ENCODE assay signal across 29 mouse cellular contexts in the genomic region with DNA sequence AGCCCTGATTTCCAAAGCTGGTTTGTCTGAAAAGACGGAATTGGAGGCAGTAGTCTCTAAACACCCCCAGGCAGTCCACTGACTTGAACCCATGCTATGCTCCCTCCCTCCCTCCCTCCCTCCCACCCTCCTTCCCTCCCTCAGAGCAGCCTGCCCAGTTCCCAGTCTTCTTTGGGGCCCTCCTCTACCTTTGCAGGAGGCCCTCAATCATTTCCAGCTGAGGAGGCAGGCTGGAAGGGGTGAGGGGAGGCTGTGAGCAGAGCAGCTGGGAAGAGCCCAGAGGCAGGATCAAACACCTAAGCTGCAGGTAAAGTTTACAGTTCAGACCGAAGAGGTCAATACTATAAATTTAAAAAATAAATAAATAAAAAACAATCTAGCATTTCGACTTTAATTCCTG. TPM values are rescaled to one million over a fixed set of nuclear protein-coding genes. Genes with fewer than 3 reads are reported as not detected.
DNase-seq lines count a peak whose midpoint lies in the region; ATAC-seq and TF ChIP-seq lines count a peak whose summit lies in the region.
"Had no signal": no experiment of that assay in that cellular context is flagged by ENCODE, and none has a peak within 500 bp of the region (broad histone marks: within the 10 kb centered on the region; RNA-seq: fewer than 3 reads in every experiment).

No protein-coding gene starts in this region.

- H3K27ac ChIP-seq in intestine, embryonic 14.5 days (ENCODE audit: low read depth) = no peak overlapping the region
- H3K27ac ChIP-seq in intestine, postnatal 0 days (ENCODE audit: low read depth, low read length) = no peak overlapping the region
- H3K27ac ChIP-seq in embryonic facial prominence, embryonic 10.5 days (replicated peaks) = no peak overlapping the region
- peak overlapping the region; percentile 65 for H3K27ac ChIP-seq in liver, adult 2 months (replicated peaks; ENCODE audit: insufficient read depth, low read depth, low read length)
- peak overlapping the region; percentile 97 for H3K27ac ChIP-seq in liver, embryonic 15.5 days (replicated peaks)
- H3K27ac ChIP-seq: embryonic facial prominence, embryonic 13.5 days; forebrain, embryonic 12.5 days; heart, embryonic 15.5 days; hindbrain, embryonic 12.5 days; hindbrain, postnatal 0 days; kidney, postnatal 0 days; left cerebral cortex, adult 2 months; limb, embryonic 12.5 days had no signal

- peaks cover 12% of the 10 kb centered on the region for H3K4me1 ChIP-seq in intestine, embryonic 14.5 days (replicated peaks; ENCODE audit: control insufficient read depth, insufficient read depth, low read length)
- H3K4me1 ChIP-seq in intestine, postnatal 0 days (replicated peaks; ENCODE audit: control insufficient read depth, insufficient read depth, low read length) = peaks cover 13% of the 10 kb centered on the region; the same call in 1 of the 2 replicates
- H3K4me1 ChIP-seq in embryonic facial prominence, embryonic 10.5 days = peaks cover 13% of the 10 kb centered on the region
- peaks cover 34% of the 10 kb centered on the region for H3K4me1 ChIP-seq in liver, adult 2 months (ENCODE audit: control insufficient read depth, insufficient read depth, low read length)
- peaks cover 97% of the 10 kb centered on the region for H3K4me1 ChIP-seq in liver, embryonic 15.5 days (replicated peaks)
- H3K4me1 ChIP-seq: hindbrain, embryonic 12.5 days had no signal

- peak; percentile 46 for DNase-seq in intestine, embryonic 14.5 days (ENCODE audit: low spot score)
- peak; percentile 17 for DNase-seq in embryonic facial prominence, embryonic 10.5 days (ENCODE audit: low spot score)
- DNase-seq in liver, adult 2 months (ENCODE audit: extremely low read depth, low read depth, low spot score) = no peak
- DNase-seq in left cerebral cortex, adult 18-20 months (ENCODE audit: low spot score in 2 of 2) = no peak
- DNase-seq in urinary bladder, postnatal 25 days (ENCODE audit: low spot score) = no peak
- DNase-seq: adrenal gland, adult 2 months; adrenal gland, postnatal 36 days; cerebellum, adult 8-10 months; cerebellum, postnatal 25 days; forebrain, postnatal 0 days; kidney, adult 18-20 months; lung, adult 2 months; thymus, adult 18-20 months had no signal

- H3K9me3 ChIP-seq in intestine, embryonic 14.5 days (ENCODE audit: control insufficient read depth, low read length) = no peaks in the 10 kb centered on the region
- no peaks in the 10 kb centered on the region for H3K9me3 ChIP-seq in intestine, postnatal 0 days (ENCODE audit: control insufficient read depth)
- H3K9me3 ChIP-seq in embryonic facial prominence, embryonic 10.5 days = no peaks in the 10 kb centered on the region
- no peaks in the 10 kb centered on the region for H3K9me3 ChIP-seq in liver, embryonic 15.5 days (replicated peaks)
- H3K9me3 ChIP-seq: embryonic facial prominence, embryonic 13.5 days; forebrain, embryonic 12.5 days; heart, embryonic 10.5 days; heart, embryonic 15.5 days; hindbrain, embryonic 12.5 days; limb, embryonic 12.5 days had no signal

- no peak overlapping the region for H3K4me3 ChIP-seq in intestine, embryonic 14.5 days (ENCODE audit: low read depth, low read length)
- H3K4me3 ChIP-seq in intestine, postnatal 0 days (ENCODE audit: low read depth, low read length) = no peak overlapping the region
- H3K4me3 ChIP-seq in embryonic facial prominence, embryonic 10.5 days = no peak overlapping the region
- no peak overlapping the region; the same call in 1 of the 2 replicates for H3K4me3 ChIP-seq in liver, adult 2 months (ENCODE audit: insufficient read depth, low read depth, low read length)
- H3K4me3 ChIP-seq in liver, embryonic 15.5 days (replicated peaks) = peak overlapping the region; percentile 25; the same call in 1 of the 2 replicates
- H3K4me3 ChIP-seq: embryonic facial prominence, embryonic 13.5 days; forebrain, embryonic 12.5 days; heart, embryonic 10.5 days; heart, embryonic 15.5 days; hindbrain, embryonic 12.5 days; left cerebral cortex, adult 2 months; limb, embryonic 12.5 days had no signal

- no peak for TF ChIP-seq POLR2A in liver, adult 2 months (IDR thresholded peaks at IDR 0.05; ENCODE audit: extremely low read depth, insufficient read depth, low read length)

- no peaks in the 10 kb centered on the region for H3K27me3 ChIP-seq in intestine, embryonic 14.5 days (replicated peaks; ENCODE audit: control insufficient read depth, insufficient read depth, low read length)
- no peaks in the 10 kb centered on the region for H3K27me3 ChIP-seq in intestine, postnatal 0 days (replicated peaks; ENCODE audit: control insufficient read depth, insufficient read depth, low read length)
- H3K27me3 ChIP-seq in embryonic facial prominence, embryonic 10.5 days (replicated peaks; ENCODE audit: low read depth, poor library complexity, severe bottlenecking) = 0 out of 2 replicates have a peak, but pooled peaks cover 4% of the 10 kb centered on the region
- H3K27me3 ChIP-seq in liver, adult 2 months (ENCODE audit: control insufficient read depth, insufficient read depth, low read length) = no peaks in the 10 kb centered on the region
- H3K27me3 ChIP-seq in liver, embryonic 15.5 days = no peaks in the 10 kb centered on the region
- H3K27me3 ChIP-seq: embryonic facial prominence, embryonic 13.5 days; forebrain, embryonic 12.5 days; heart, embryonic 15.5 days; hindbrain, embryonic 12.5 days; limb, embryonic 12.5 days had no signal

- WGBS in intestine, embryonic 14.5 days = 77% methylated on average over 3 of the region's 3 CpGs
- 75% methylated on average over 3 of the region's 3 CpGs for WGBS in intestine, postnatal 0 days
- WGBS in embryonic facial prominence, embryonic 10.5 days = 72% methylated on average over 3 of the region's 3 CpGs
- 30% methylated on average over 3 of the region's 3 CpGs for WGBS in liver, adult 2 months
- 70% methylated on average over 3 of the region's 3 CpGs for WGBS in liver, embryonic 15.5 days (ENCODE audit: insufficient replicate concordance)

- 0 out of 2 replicates have a peak, but pooled peaks have one; percentile 27 for ATAC-seq in intestine, embryonic 14.5 days (replicated peaks; ENCODE audit: low FRiP score, low TSS enrichment, low read depth)
- ATAC-seq in intestine, postnatal 0 days = no peak
- no peak for ATAC-seq in liver, embryonic 15.5 days (ENCODE audit: insufficient read depth)
- ATAC-seq in CD4-positive, CD25-positive, alpha-beta regulatory T cell, adult 4 months = no peak
- ATAC-seq: activated CD4-positive, CD25-positive, alpha-beta regulatory T cell, adult 4 months; forebrain, postnatal 0 days; hindbrain, postnatal 0 days; midbrain, embryonic 16.5 days had no signal

- no peaks in the 10 kb centered on the region for H3K36me3 ChIP-seq in intestine, embryonic 14.5 days (ENCODE audit: control insufficient read depth, insufficient read depth, low read length)
- H3K36me3 ChIP-seq in intestine, postnatal 0 days (ENCODE audit: control insufficient read depth, insufficient read depth) = no peaks in the 10 kb centered on the region
- no peaks in the 10 kb centered on the region for H3K36me3 ChIP-seq in embryonic facial prominence, embryonic 10.5 days (replicated peaks)
- peaks cover 5% of the 10 kb centered on the region; the same call in 1 of the 2 replicates for H3K36me3 ChIP-seq in liver, adult 2 months (ENCODE audit: control insufficient read depth, insufficient read depth, low read length)
- no peaks in the 10 kb centered on the region for H3K36me3 ChIP-seq in liver, embryonic 15.5 days (replicated peaks)
- H3K36me3 ChIP-seq: embryonic facial prominence, embryonic 13.5 days; forebrain, embryonic 12.5 days; heart, embryonic 10.5 days; heart, embryonic 15.5 days; hindbrain, embryonic 12.5 days; limb, embryonic 12.5 days had no signal

- TF ChIP-seq CTCF in intestine, postnatal 0 days (IDR thresholded peaks at IDR 0.05; ENCODE audit: low read depth) = no peak
- TF ChIP-seq CTCF in liver, adult 2 months (IDR thresholded peaks at IDR 0.05; ENCODE audit: low read depth, low read length) = no peak

- peaks cover 9% of the 10 kb centered on the region; the same call in 1 of the 2 replicates for H3K79me2 ChIP-seq in liver, adult 2 months (ENCODE audit: control insufficient read depth, insufficient read depth, low read length)

- no peak overlapping the region for H3K9ac ChIP-seq in intestine, embryonic 14.5 days (ENCODE audit: low read length)
- H3K9ac ChIP-seq in intestine, postnatal 0 days (ENCODE audit: low read depth, low read length) = no peak overlapping the region
- peak overlapping the region; percentile 58 for H3K9ac ChIP-seq in liver, adult 2 months (ENCODE audit: low read depth, low read length)
- H3K9ac ChIP-seq in liver, embryonic 15.5 days = peak overlapping the region; percentile 61
- H3K9ac ChIP-seq: embryonic facial prominence, embryonic 13.5 days; forebrain, embryonic 12.5 days; forebrain, postnatal 0 days; heart, embryonic 15.5 days; hindbrain, embryonic 12.5 days; limb, embryonic 12.5 days had no signal

- H3K4me2 ChIP-seq in intestine, embryonic 14.5 days (ENCODE audit: low read length) = no peak overlapping the region
- no peak overlapping the region for H3K4me2 ChIP-seq in intestine, postnatal 0 days (replicated peaks; ENCODE audit: low read depth)
- peak overlapping the region; percentile 60 for H3K4me2 ChIP-seq in liver, embryonic 15.5 days
- H3K4me2 ChIP-seq: embryonic facial prominence, embryonic 13.5 days; forebrain, embryonic 12.5 days; heart, embryonic 15.5 days; hindbrain, embryonic 12.5 days; limb, embryonic 12.5 days; midbrain, embryonic 11.5 days had no signal

RNA-seq across cellular contexts. Expression of gene Aqp9, which starts 4.1 kb away (rescaled TPM):
- polyA plus RNA-seq in intestine, embryonic 14.5 days (2014; fragmentation: Nextera tagmentation; extraction: Ambion mirVana) = 0.26 and 0.38 TPM in 2 replicates
- 0.18 and 0.21 TPM in 2 replicates for polyA plus RNA-seq in intestine, postnatal 0 days (2015; fragmentation: Nextera tagmentation; extraction: Ambion mirVana)
- polyA plus RNA-seq in embryonic facial prominence, embryonic 10.5 days (2016; fragmentation: Nextera tagmentation; extraction: Ambion mirVana) = 0.16 TPM in 1 of 2 replicates, not detected in the other
- 254 and 300 TPM in 2 replicates for total RNA-seq in liver, adult 2 months (2014; rRNA removed)
- 110 and 114 TPM in 2 replicates for polyA plus RNA-seq in liver, adult 2 months (2012; rRNA removed)
- polyA plus RNA-seq in liver, embryonic 15.5 days (2015; fragmentation: Nextera tagmentation; extraction: Ambion mirVana) = 7.7 and 8.2 TPM in 2 replicates
- total RNA-seq in left cerebral cortex, adult 18-20 months (2021) = 1 to 10 TPM; 1.5 to 1.9 TPM
- polyA plus RNA-seq in CD4-positive, CD25-positive, alpha-beta regulatory T cell, adult 4 months (2017; shearing (Covaris generic)) = under 1 TPM in 1 of 2 experiments, not detected in 1; 0.31 TPM
- polyA plus RNA-seq: hindbrain, embryonic 12.5 days had no signal

RNA-seq across cellular contexts. Expression of gene Aldh1a2, which starts 51.2 kb away (rescaled TPM):
- polyA plus RNA-seq in intestine, embryonic 14.5 days (2014; fragmentation: Nextera tagmentation; extraction: Ambion mirVana) = 123 and 139 TPM in 2 replicates
- 38.4 and 39.2 TPM in 2 replicates for polyA plus RNA-seq in intestine, postnatal 0 days (2015; fragmentation: Nextera tagmentation; extraction: Ambion mirVana)
- 4.1 and 7.6 TPM in 2 replicates for polyA plus RNA-seq in embryonic facial prominence, embryonic 10.5 days (2016; fragmentation: Nextera tagmentation; extraction: Ambion mirVana)
- 0.34 and 0.46 TPM in 2 replicates for total RNA-seq in liver, adult 2 months (2014; rRNA removed)
- polyA plus RNA-seq in liver, adult 2 months (2012; rRNA removed) = 0.09 and 0.16 TPM in 2 replicates
- 0.92 and 1.0 TPM in 2 replicates for polyA plus RNA-seq in liver, embryonic 15.5 days (2015; fragmentation: Nextera tagmentation; extraction: Ambion mirVana)
- 10 to 100 TPM; 16.3 to 16.8 TPM for total RNA-seq in left cerebral cortex, adult 18-20 months (2021)
- polyA plus RNA-seq in CD4-positive, CD25-positive, alpha-beta regulatory T cell, adult 4 months (2017; shearing (Covaris generic)) = not detected
- total RNA-seq: neutrophil, adult 5-6 weeks had no signal
- polyA plus RNA-seq: activated CD4-positive, CD25-positive, alpha-beta regulatory T cell, adult 4 months had no signal

Comparison
In these comparisons a context has a peak if more than half of its experiments do, and no peak if none do; other contexts are left out.
1. RNA of gene Aqp9, which starts 4.1 kb away (polyA plus RNA-seq): 110 to 114 TPM in liver, adult 2 months; 7.7 to 8.2 TPM in liver, embryonic 15.5 days, 0.26 to 0.38 TPM in intestine, embryonic 14.5 days, 0.31 TPM in CD4-positive, CD25-positive, alpha-beta regulatory T cell, adult 4 months, 0.18 to 0.21 TPM in intestine, postnatal 0 days and 0.16 TPM in embryonic facial prominence, embryonic 10.5 days; every median in the first group is over 10 times any median in the second.
2. DNase-seq: peak in intestine, embryonic 14.5 days (single experiment) and embryonic facial prominence, embryonic 10.5 days (single experiment); none in liver, adult 2 months (single experiment), left cerebral cortex, adult 18-20 months (0 of 2) and urinary bladder, postnatal 25 days (single experiment).
3. H3K27ac ChIP-seq: peak in liver, adult 2 months (single experiment) and liver, embryonic 15.5 days (single experiment); none in intestine, embryonic 14.5 days (single experiment), intestine, postnatal 0 days (single experiment) and embryonic facial prominence, embryonic 10.5 days (single experiment).
4. H3K9ac ChIP-seq: peak in liver, adult 2 months (single experiment) and liver, embryonic 15.5 days (single experiment); none in intestine, embryonic 14.5 days (single experiment) and intestine, postnatal 0 days (single experiment).